Mouse (Mus musculus): ENCODE data around the gene Whrn. TPM values are rescaled to one million over a fixed set of nuclear protein-coding genes. Genes with fewer than 3 reads are reported as not detected.

The Whrn gene
- total RNA-seq, 1 experiment from 2014 or later = 6.1 TPM

DNA sequence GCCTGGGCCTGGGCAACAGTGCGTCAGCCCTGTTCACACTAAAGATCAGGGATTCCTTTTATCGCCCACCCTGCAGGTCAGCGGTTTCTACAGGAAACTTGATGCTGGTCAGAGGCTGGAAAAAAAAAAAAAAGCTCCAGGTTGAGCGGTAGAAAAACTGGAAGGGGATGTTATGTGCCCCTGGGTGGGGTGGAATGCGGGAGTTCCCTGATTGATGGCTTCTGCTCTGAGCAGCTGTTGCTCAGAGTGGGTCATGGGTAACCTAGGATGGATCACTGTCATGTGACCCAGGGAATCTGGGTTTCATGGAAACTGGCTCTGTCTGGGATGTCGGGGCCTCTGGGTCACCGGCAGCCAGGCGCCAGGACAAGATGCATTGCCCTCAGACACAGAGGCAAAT lies 69.5 kb downstream of the Whrn start:
- ATAC-seq (replicated peaks in 1 of 2; ENCODE audit: insufficient read depth in 1 of 2, low FRiP score in 2 of 2, low TSS enrichment in 1 of 2, low read depth in 1 of 2, poor library complexity in 2 of 2, severe bottlenecking in 2 of 2) = no peak

DNA sequence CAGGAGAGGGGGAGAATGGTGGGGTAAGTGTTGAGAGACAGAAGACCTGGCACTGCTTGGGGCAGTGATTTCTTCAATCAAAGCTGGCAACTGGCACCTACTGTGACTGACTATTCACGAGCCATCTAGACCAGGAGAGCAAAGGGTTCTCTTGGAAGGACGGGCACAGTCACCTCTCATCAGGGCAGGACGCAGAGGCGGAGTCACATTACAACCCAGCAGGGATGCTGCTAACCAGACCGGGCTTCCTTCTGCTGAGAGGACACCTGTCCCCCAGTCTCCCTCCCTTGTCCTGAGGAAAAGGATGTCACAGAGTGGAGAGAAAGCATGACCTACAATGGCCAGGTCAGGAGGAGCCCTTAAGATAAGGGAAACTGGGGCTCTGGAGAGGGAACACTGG lies 72.0 kb downstream of the Whrn start:
- no peak for ATAC-seq (replicated peaks in 1 of 2; ENCODE audit: insufficient read depth in 1 of 2, low FRiP score in 2 of 2, low TSS enrichment in 1 of 2, low read depth in 1 of 2, poor library complexity in 2 of 2, severe bottlenecking in 2 of 2)

DNA sequence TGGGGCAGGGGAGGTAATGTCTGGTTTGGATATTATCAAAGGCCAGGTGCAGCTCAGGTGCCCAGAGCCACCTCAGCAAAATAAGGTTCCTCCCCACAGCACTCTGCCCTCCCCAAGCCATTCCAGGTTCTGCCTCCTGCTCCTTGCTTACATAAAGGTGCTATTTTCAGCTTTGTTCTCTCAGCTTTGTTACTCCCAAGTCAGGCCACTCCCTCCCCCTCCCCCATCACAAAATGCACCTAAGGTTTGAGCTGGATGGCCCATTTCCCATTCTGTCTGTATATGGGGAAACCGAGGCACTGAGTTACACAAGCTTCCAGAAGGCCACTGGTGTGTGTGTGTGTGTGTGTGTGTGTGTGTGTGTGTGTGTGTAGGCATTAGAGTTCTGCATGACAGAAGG lies 72.6 kb downstream of the Whrn start:
- no peak for ATAC-seq (replicated peaks in 1 of 2; ENCODE audit: insufficient read depth in 1 of 2, low FRiP score in 2 of 2, low TSS enrichment in 1 of 2, low read depth in 1 of 2, poor library complexity in 2 of 2, severe bottlenecking in 2 of 2)

DNA sequence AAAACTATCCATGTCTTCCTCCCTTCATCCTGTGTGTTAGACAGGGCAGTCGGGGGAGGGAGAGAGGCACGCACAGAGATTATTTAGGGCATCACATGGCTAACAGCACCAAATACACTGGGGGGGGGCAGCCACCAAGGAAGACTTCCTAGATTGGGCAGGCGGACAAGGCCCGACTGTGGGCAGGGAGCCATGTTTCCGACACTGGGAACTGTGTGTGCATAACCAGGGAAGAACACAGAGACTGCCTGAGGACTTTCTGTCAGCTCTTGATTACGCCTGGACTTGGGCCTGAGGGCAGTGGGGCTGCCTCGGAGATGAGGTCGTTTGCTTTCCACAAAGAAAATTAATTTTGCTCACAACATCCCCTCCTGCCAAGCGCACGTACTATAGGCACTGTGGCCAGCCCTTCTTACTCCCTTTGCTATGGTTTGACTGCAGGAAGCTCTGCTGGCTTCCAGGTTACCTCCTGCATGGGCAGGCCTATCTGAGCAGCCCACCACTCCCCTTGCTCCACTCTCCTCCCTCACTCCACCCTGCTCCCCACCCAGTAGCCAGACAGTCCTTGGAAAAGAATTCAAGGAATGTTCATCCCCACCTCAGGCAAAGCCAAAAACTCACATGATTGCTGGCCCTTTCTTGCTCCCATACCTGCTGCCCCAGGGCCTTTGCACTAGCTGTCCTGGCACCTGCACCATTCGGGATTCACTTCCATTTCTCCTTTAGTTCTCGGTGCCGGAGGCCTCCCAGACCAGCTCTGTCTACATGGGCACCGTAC lies 75.5 kb downstream of the Whrn start:
- no peak for ATAC-seq (replicated peaks in 1 of 2; ENCODE audit: insufficient read depth in 1 of 2, low FRiP score in 2 of 2, low TSS enrichment in 1 of 2, low read depth in 1 of 2, poor library complexity in 2 of 2, severe bottlenecking in 2 of 2)

DNA sequence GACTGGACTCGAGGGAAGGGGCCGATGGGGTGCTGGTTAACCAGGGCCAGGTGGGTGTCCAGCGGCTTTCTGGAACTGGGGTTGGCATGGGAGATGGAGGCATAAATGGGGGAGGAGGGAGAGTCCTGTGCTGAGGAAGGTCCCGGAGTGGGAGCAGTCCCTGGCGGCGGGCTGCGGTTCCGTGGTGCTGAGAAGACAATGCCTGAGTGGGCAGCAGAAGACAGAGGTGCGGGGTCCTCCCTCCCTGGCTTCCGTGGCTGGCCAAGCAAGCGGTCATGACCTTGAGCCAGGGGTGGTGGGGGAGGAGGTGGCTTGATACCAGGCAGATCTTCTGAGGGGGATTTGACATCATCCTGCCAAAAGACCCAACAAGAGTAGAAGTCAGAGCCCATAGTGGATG lies 77.5 kb downstream of the Whrn start:
- ATAC-seq (replicated peaks in 1 of 2; ENCODE audit: insufficient read depth in 1 of 2, low FRiP score in 2 of 2, low TSS enrichment in 1 of 2, low read depth in 1 of 2, poor library complexity in 2 of 2, severe bottlenecking in 2 of 2) = no peak

DNA sequence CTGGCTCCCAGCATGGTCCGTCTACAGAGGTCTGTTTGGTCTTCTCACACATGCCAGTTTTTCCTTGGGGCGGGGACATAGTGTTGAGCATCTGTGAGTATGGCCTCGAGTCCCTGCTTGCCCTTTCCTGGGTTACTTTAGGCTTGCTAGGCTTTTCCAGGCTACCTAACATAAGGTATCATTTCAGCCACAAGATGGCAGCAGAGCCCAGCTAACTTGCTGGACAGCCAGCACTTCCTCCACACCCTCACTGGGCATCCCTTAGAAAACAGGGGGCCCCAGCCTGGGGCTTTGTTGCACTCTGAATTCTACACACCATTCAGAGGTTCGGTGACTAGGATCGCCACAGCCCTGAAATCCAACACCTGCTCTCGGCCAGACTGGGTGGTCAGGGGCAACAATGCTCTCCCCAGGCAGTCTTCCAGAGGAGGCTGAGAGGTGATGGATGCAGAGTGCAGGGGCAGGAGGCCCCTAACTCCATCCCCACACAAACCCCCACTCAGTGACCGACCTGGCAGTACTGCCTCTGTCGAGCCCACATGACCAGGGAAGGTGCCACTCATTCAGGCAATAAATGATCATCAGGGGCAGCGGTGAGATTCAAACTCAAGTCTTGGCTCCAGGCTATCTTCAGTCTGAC lies 78.4 kb downstream of the Whrn start:
- ATAC-seq (replicated peaks in 1 of 2; ENCODE audit: insufficient read depth in 1 of 2, low FRiP score in 2 of 2, low TSS enrichment in 1 of 2, low read depth in 1 of 2, poor library complexity in 2 of 2, severe bottlenecking in 2 of 2) = peak; percentile 70 to 85; a peak in 3 of 4 replicates

DNA sequence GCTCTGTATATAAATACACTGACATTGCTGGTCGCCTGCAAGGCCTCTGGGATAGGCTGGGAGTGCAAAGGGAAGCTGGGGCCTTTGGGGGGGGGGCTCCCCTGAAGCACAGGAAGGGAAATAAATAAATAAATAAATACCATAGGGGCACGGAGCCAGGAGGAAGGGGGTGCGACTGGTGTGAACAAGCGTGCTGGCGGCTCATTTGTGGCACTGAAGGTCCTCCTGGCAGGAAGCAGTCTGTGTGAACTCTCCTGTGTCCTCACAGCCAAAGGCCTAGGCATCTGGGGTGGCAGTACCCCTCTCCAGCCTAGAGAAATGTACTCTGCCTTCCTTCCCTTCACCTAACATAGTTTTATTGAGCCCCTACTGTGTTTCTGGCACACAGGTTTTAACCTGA lies 80.8 kb downstream of the Whrn start:
- no peak for ATAC-seq (replicated peaks in 1 of 2; ENCODE audit: insufficient read depth in 1 of 2, low FRiP score in 2 of 2, low TSS enrichment in 1 of 2, low read depth in 1 of 2, poor library complexity in 2 of 2, severe bottlenecking in 2 of 2)

DNA sequence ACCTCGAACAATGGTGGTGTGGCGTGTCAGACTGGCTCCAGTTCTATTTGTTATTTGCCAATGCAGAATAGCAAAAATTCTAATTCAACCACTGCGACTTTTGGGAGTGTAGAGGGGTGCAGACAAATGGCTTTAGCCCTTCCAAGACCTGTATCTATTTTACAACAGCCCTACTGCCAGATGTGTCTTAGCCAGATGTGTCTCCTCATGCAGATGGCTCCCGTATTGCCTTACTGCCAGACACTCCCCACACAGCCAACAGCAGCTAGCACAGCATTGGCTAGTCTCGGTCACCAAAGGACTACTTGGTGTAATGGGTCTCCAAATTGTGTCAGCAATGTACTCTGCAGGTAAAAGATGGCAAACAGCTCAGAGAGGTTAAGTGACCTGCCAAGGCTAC lies 84.6 kb downstream of the Whrn start:
- no peak for ATAC-seq (replicated peaks in 1 of 2; ENCODE audit: insufficient read depth in 1 of 2, low FRiP score in 2 of 2, low TSS enrichment in 1 of 2, low read depth in 1 of 2, poor library complexity in 2 of 2, severe bottlenecking in 2 of 2)

DNA sequence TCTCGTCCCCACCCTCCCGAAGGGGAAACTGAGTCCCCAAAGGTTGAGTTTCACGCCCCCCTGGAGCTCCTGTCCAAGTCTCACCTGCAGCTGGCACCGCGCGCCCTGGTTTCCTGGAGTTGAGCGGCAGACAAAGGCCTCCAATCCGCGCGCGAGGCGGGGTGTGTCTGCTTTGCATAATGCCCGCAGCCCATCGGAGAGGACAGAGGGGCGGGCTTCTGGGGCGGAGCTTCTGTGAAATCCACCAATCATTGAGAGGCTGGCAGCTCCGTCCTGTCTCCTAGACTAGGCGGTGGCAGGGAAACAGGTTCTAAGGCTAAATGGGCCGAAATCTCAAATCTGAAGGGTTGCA lies 85.2 kb downstream of the Whrn start:
- peak; percentile 87 to 95 for ATAC-seq (replicated peaks in 1 of 2; ENCODE audit: insufficient read depth in 1 of 2, low FRiP score in 2 of 2, low TSS enrichment in 1 of 2, low read depth in 1 of 2, poor library complexity in 2 of 2, severe bottlenecking in 2 of 2)

DNA sequence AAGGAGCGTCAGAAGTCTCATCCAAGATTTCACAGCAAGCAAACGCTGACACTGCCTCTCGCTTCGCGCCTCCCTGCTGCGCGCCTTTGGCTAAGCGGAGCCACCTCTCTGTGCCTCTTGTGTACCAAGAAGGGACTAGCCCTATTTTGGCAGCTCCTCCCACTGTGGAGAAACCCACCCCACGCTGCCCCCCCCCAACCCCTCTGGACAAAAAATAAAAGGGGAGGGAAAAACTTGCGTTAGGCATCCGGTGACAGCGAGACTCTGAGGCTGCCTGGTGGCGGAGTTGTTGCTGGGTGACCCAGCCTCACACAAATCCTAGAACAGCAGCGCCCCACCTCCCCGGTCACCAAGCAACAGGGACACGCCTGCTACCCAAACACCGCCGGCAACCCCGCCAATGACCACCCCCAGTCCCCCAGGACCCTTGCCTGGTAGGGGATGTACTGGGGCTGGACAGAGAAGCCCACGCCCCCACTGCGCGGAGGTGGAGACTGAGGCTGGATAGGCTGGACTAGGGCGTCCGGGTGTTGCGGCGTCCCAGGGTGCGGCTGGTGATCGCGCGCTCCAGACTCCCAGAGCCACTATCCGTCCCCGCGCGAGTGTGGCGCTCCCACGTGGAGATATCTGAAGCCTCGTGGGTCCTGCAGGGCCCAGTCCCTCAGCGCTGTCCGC lies 85.7 kb downstream of the Whrn start:
- ATAC-seq (replicated peaks in 1 of 2; ENCODE audit: insufficient read depth in 1 of 2, low FRiP score in 2 of 2, low TSS enrichment in 1 of 2, low read depth in 1 of 2, poor library complexity in 2 of 2, severe bottlenecking in 2 of 2) = peak; percentile 39 to 57

DNA sequence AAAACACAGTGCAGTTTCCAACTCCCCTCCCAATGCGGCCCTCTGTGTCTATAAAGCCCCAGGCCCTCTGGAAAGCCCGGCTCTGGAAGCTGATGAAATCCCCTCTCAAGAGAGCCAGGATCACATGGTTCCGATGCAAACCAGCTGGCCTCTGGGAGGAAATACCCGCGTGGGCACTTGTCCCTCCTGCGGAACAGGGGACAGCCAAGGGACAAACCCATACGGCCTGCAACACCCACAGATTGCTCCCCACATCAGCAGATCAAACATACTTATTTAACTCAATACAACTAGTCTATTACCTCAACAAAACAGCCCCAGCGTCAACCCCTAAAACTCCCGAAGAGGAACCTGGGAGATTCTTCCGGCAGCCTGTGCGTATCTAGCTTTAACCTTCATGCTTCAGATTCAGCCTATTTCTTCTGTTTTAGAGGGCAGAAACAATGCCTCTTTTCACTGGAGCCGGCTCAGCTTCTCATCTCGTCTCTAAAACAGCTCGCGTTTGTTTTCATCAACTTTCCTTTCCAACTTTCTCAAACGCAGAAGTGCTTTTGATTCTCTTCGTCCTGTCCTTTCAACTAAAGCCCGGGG lies 86.4 kb downstream of the Whrn start:
- ATAC-seq (replicated peaks in 1 of 2; ENCODE audit: insufficient read depth in 1 of 2, low FRiP score in 2 of 2, low TSS enrichment in 1 of 2, low read depth in 1 of 2, poor library complexity in 2 of 2, severe bottlenecking in 2 of 2) = no peak

DNA sequence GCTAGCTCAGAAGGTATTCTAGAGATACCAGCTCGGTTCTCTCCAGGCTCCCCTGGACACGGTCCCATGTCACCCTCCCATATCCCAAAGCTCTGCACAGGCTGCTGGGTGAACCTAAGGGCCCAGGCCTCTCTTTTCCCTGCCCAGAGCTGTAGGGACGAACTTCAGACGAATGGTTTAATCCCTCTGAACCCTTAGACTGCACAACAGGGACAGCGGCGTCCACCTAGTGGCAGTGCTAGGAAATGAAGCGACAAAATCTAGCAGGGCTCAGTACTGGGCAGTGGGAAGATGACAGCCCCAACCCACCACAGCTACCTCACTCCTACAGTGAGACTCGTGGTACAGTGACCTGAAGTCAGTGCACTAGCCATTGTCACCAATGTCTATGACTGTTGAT lies 87.1 kb downstream of the Whrn start:
- peak; percentile 30 to 39; a peak in 3 of 4 replicates for ATAC-seq (replicated peaks in 1 of 2; ENCODE audit: insufficient read depth in 1 of 2, low FRiP score in 2 of 2, low TSS enrichment in 1 of 2, low read depth in 1 of 2, poor library complexity in 2 of 2, severe bottlenecking in 2 of 2)

DNA sequence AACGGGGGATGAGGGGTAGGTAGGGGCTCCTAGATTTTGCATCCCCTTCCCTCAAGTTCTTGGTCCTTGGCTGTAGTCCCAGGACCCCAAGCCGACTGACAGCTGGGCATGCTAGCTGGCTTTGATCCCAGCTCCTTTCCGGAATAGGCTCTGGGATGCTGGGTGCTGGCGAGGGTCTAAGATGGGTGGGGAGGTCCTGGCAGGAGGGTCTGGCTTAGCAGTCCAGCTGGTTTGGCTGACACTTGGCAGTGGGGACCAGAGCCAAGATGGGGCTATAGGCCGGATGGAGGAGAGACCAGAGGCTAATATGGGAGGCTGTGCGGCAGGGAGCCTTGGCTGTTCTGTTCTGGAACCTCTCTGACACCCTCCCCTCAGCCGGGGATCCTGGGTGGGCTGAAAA lies 87.5 kb downstream of the Whrn start:
- no peak for ATAC-seq (replicated peaks in 1 of 2; ENCODE audit: insufficient read depth in 1 of 2, low FRiP score in 2 of 2, low TSS enrichment in 1 of 2, low read depth in 1 of 2, poor library complexity in 2 of 2, severe bottlenecking in 2 of 2)

DNA sequence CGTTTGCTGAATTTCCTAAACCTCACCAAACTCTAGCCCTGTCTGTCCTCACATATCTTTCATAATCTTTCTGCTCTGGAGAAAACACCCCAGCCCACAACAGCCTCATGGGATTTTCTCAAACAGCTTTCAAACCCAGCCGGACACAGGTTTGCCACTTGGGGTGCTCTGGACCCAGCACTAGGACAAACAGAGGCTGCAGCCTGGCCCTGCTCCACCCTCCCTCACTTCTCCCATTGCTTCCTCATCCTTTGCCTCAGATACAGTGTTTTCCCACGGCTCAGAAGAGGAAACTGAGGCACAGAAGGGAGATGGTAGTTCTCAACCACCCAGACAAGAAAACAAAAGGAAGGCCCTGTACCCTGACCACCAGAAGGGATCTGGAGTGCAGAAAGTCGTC lies 90.1 kb downstream of the Whrn start:
- ATAC-seq (replicated peaks in 1 of 2; ENCODE audit: insufficient read depth in 1 of 2, low FRiP score in 2 of 2, low TSS enrichment in 1 of 2, low read depth in 1 of 2, poor library complexity in 2 of 2, severe bottlenecking in 2 of 2) = no peak

DNA sequence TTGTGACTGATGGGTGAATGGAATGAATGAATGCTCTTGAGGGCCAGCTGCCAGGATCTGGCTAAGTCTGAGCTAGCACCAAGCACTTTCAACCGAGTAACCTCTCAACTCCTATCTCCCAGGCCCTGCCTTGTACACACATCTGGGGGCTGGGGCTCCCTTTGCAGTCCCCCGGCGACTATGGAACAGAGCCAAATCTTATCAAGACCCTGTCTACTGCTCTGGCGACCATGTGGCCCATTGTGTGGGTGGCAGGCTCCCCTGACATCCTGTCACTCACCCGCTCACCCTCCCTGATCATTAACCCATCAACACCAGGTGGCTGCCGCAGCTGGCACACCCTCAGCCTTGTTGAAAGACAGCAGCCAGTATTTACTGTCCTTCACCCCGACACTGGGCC lies 90.7 kb downstream of the Whrn start:
- no peak for ATAC-seq (replicated peaks in 1 of 2; ENCODE audit: insufficient read depth in 1 of 2, low FRiP score in 2 of 2, low TSS enrichment in 1 of 2, low read depth in 1 of 2, poor library complexity in 2 of 2, severe bottlenecking in 2 of 2)

DNA sequence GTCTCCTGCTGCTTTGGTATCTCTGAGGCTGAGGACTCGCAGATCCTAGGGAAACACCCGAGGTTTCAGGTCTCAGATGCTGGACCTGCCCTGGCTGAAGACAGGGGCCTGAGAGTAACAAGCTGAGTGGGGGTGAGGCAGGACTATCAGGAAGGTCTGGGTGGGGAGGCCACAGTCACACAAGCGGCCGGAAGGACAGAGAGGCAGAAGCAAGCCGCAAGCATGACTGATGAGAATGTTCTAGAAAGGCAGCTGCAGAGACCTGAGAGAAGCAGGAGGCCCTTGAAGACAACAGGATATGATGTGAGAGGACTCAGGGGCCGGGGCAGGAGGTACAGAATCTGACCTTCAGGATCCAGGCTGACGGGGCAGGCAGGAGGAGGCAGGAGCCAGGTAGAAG lies 91.6 kb downstream of the Whrn start:
- no peak for ATAC-seq (replicated peaks in 1 of 2; ENCODE audit: insufficient read depth in 1 of 2, low FRiP score in 2 of 2, low TSS enrichment in 1 of 2, low read depth in 1 of 2, poor library complexity in 2 of 2, severe bottlenecking in 2 of 2)

DNA sequence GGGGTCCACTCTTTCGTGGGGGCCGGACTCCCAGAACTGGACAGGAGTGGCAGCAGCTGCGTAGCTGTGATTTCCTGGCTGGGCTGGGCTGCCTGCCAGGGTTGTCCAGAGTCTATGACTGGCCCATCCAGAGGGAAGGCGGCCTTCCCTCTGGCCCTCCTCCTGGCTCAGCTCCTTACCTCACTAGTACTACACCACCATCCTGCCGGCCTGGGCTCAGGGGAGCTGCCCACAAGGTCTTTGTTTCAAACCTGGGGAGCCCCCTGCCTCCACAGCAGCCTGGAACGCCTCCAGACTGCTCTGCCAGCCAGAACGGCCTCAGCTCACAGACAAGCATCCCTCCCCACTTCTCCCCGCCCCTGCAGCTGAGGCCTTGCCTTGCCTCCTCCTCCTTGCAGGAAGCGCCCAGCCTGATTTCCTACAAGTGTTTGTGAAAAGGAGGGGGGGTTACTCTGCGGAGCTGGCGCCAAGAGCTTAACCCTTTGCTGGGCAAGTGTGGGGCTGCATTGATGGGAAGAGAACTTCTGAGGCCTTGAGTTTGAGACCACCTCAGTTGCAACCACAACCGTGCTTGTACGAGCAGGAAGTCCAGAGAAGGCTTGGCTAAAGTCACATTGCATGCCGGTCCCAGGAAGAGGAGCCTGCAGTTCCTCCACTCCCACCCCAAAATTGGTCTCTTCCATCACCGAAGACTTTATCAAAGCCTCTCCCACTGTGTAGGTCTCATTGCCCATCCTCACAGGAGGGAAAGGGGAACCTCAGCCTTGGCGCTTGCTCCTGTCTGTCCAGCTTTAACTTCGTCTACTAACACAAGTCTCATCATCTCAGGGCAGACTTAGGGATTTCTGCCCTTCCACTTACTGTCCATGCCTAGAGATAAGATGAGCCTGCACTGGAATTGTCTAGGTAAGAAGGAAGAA lies 92.5 kb downstream of the Whrn start, which contains the start of gene Akna:
Akna (minus strand) TSS at position 315 of the 920 bp plus-strand sequence.
- ATAC-seq (replicated peaks in 1 of 2; ENCODE audit: insufficient read depth in 1 of 2, low FRiP score in 2 of 2, low TSS enrichment in 1 of 2, low read depth in 1 of 2, poor library complexity in 2 of 2, severe bottlenecking in 2 of 2) = peak; percentile 15 to 40
